Mouse (Mus musculus) mesoderm, embryonic 11.5 days (tissue): ENCODE data around the gene Baiap2l1.

ENCODE experiments used
- DNase-seq: peaks from one replicate; pipeline ENCODE4 v3.0.0-alpha.2; 2012; ENCODE audit warnings: low read depth, low spot score

The Baiap2l1 gene

DNA sequence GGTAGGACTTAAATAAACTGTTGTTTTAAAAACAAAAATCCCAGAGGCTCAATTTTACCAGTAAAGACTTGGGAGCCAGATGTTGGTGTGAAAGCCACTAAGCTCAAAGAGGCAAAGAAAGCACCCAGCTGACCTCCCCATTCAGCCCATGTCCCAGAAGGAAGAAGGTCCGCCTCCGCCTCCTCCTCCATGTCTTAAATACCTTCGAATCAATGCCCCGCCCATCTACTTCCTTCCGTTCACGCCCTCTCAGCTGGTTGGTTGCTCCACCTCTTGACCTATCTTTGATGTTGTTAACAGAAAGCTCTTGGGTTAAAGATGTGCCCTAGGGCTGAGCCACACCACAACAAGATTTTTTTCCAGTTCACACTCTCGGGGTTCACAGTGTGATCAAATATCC lies 127.7 kb downstream of the Baiap2l1 start:
- no peak for DNase-seq

DNA sequence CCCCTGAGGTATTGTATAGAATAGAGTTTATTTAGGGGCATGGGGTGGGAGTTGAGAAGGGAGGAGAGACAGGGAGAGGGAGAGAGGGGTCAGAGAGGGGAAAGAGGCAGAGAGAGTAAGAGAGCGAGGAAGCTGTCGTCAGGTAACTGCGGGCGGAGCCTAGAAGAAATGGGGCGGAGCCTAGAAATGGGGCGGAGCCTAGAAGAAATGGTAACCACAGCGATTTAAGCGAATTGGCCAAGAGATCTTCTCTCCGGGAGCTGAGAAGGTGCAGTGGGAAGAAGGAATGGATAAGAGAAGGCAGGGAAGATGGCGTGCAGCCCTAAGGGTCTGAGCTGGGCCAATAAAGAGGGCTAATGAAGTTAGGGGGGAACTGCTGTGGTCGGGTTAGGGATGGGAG lies 131.7 kb downstream of the Baiap2l1 start:
- DNase-seq = no peak

- DNase-seq = no peak
Measured at GRCm38 (mm10) chr5:144223899-144224816, 133.8 kb downstream of the Baiap2l1 start.

- peak; percentile 95 for DNase-seq
Measured at GRCm38 (mm10) chr5:144223503-144223862, 134.4 kb downstream of the Baiap2l1 start, which contains the start of gene Tecpr1. Gene Tecpr1, minus strand, starts transcription at chr5:144223615.

DNA sequence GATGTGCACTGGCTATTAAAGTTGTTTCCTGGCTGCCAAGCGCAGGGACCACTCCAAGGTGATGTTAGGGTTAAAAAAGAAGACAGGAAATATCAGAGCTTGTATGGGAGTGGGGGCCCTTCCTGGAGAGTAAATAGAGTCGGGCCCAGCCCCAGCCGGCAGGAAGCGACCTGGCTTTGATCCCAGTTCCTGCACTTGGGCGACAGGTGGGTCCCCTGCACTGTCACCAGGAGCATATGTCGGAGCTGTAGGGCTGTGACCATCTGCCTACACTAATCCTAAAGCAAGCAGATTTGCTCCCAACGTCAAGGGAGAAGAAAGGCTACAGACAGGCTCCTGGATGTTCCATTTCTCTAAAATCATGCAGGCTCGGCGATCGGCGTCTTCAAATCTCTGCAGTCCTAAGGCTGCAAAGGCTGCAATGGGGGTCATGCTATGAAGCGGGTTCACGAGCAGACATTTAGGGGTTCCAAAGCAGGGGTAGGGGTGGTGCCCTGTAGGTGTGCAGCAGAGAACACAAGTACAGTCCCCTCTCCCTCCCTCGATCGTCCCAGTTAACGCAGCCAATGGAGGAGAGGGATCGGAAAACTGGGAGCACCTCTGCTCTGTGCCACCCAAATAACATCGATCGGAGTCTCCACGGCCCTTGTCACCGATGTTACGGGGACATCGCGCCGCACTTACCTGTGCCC lies 135.0 kb downstream of the Baiap2l1 start:
- no peak for DNase-seq

DNA sequence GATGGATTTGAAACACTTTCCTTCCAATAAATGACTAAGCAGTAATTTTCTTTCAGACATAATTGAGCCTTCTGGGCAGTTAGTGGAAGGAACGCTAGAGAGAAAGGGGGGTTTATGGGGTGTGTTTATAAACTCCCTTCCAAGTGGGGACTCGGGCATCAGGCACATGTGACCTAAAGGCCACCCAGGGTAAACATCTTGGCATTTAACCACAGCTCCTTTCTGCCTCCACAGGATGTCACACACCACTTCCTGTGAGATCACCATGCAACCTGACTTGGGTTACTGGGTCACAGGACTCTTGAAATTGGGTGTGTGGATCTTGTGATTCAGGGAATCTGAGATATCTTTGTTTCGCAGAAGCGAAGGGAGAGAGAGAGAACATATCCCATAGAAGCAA lies 136.6 kb downstream of the Baiap2l1 start:
- DNase-seq = no peak

DNA sequence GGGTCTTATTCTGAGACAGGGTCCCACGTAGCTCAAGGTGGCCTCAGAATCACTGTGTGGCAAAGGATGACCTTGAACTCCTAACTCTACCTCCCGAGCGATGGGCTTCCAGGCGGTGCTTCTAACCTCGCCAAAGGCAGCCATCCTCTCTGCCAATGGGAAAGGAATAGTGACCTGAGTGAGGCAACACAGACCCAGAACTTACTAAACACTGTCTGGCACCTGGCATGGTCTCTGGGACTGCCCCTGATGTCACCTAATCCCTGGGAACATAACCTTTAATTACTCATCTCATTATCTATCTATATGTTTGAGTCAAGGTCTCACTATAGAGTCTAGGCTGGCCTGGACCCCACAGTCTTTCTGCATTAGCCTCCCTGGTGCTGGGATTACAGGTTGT lies 138.0 kb downstream of the Baiap2l1 start:
- no peak for DNase-seq

DNA sequence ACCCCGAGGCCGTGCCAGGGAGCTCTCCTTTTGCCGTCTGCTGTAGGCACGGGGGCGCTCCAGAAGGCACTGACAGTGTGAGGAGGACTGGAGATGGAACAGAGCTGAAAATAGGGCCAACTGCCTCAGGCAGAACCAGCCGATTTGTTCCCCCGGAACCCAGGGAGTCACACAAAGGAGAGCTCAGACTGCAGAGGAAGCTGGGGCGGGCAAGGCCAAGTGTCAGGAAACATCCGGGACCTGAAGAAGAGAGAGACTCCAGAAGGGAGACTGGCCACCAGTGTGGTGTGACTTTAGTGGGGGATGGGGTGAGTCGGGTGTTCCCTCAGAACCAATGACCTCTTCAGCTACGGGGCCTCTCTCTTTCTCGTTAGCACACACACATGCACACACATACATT lies 138.6 kb downstream of the Baiap2l1 start:
- DNase-seq = peak; percentile 22

- DNase-seq = no peak
Measured at GRCm38 (mm10) chr5:144218061-144218460, 139.9 kb downstream of the Baiap2l1 start.

DNA sequence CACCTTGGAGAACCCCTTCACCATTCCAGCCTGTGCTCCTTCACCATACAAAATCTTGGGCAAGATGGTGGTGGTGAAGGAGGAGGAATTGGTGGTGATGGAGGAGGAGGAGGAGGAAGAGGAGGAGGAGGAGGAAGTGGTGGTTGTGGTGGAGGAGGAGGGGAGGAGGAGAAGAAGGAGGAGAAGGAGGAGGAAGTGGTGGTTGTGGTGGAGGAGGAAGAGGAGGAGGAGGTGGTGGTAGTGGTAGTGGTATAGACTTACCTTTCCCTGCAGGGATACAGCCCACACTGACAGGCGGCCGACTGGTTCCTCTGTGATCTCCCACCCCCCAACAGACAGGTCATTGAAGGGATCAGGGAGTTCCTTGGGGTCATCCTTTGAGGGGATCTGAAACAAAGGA lies 141.9 kb downstream of the Baiap2l1 start:
- no peak for DNase-seq
